Mouse (Mus musculus) forebrain, embryonic 11.5 days (tissue): ENCODE measurements around the gene Gm28308. TPM values are rescaled to one million over a fixed set of nuclear protein-coding genes. Genes with fewer than 3 reads are reported as not detected.

Experiments used
- ATAC-seq: fragments of 200-750 bp; cut with Nextera tagmentation; replicated peaks from 2 replicates; pipeline ENCODE4 v1.8.0; 2017; ENCODE audit warnings: moderate TSS enrichment; ENCODE audit not compliant: low FRiP score
- DNase-seq: peaks from one replicate; pipeline ENCODE4 v3.0.0-alpha.2; 2017; ENCODE audit warnings: low spot score
- H3K27ac ChIP-seq: fragments of 300-500 bp; sonication (generic); 2 replicates; pipeline ENCODE4 v1.5.1; 2014; ENCODE audit warnings: low read depth, low read length
- H3K27me3 ChIP-seq: fragments of 300-500 bp; sonication (generic); 2 replicates; pipeline ENCODE4 v1.6.1; 2014; ENCODE audit warnings: mild to moderate bottlenecking, low read length, mixed read lengths; ENCODE audit not compliant: control insufficient read depth, insufficient read depth
- H3K36me3 ChIP-seq: fragments of 300-500 bp; sonication (generic); 2 replicates; pipeline ENCODE4 v1.6.1; 2014; ENCODE audit warnings: mild to moderate bottlenecking, low read length, moderate library complexity, mixed read lengths; ENCODE audit not compliant: control insufficient read depth, insufficient read depth
- H3K4me1 ChIP-seq: fragments of 300-500 bp; sonication (generic); replicated peaks from 2 replicates; pipeline ENCODE4 v1.6.1; 2014; ENCODE audit warnings: low read length, mixed read lengths; ENCODE audit not compliant: control insufficient read depth, insufficient read depth
- H3K4me2 ChIP-seq: fragments of 300-500 bp; sonication (generic); 2 replicates; pipeline ENCODE4 v1.6.1; 2014; ENCODE audit warnings: low read depth, mild to moderate bottlenecking, low read length, moderate library complexity, mixed read lengths; ENCODE audit not compliant: severe bottlenecking
- H3K4me3 ChIP-seq: fragments of 300-500 bp; sonication (generic); 2 replicates; pipeline ENCODE4 v1.5.1; 2014; ENCODE audit warnings: low read depth, low read length
- H3K9ac ChIP-seq: fragments of 300-500 bp; sonication (generic); 2 replicates; pipeline ENCODE4 v1.6.1; 2014; ENCODE audit warnings: low read length
- H3K9me3 ChIP-seq: fragments of 300-500 bp; sonication (generic); 2 replicates; pipeline ENCODE4 v1.6.1; 2016; ENCODE audit warnings: low read length, mixed read lengths; ENCODE audit not compliant: control insufficient read depth
- WGBS: fragments of 180-500 bp; shearing (Covaris S2); extraction: QIAGEN DNeasy Blood & Tissue Kit; methylation state at CpG from one replicate; pipeline ENCODE4 v1.1.7; 2014; 5-methylcytosine and 5-hydroxymethylcytosine counted together
- polyA plus RNA-seq: library from polyadenylated mRNA; unstranded; fragments of >200 nt; fragmentation: Nextera tagmentation; extraction: Ambion mirVana; gene quantifications from 2 replicates; pipeline ENCODE4 v1.2.1, GENCODE M21; 2014

The Gm28308 gene
- polyA plus RNA-seq, 1 experiment from 2014 or later, result not detected

DNA sequence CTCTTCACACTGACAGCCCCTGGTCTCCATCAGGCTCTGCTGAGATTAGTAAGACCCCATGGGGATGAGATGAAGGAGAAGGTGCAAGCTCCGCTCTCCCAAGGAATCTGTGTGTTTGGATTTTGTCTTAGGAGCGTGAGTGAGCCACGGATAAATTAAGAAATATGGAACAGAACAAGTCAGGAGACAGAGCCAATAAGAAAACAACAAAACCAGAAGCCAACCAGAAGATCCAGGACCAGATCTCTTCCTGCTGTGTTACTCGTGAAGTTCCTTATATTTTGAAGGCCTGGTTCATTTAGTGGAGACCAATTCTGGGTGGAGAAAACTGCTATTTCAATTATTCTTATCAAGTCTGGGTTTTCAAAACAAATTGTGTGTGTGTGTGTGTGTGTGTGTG is 61.6 kb downstream of the Gm28308 start:
- no peaks in the 10 kb centered on the region for H3K4me1 ChIP-seq
- no peak for ATAC-seq
- H3K36me3 ChIP-seq, result no peaks in the 10 kb centered on the region
- DNase-seq, result no peak
- H3K9ac ChIP-seq, result no peak overlapping the region
- no peaks in the 10 kb centered on the region for H3K9me3 ChIP-seq
- H3K27me3 ChIP-seq, result peaks cover 83% of the 10 kb centered on the region
- H3K4me2 ChIP-seq, result no peak overlapping the region
- no peak overlapping the region for H3K4me3 ChIP-seq
- H3K27ac ChIP-seq, result no peak overlapping the region
- 4% methylated on average over 4 of the region's 4 CpGs for WGBS

GRCm38 (mm10) chr6:52150401-52150966 is 62.7 kb downstream of the Gm28308 start:
- 3% methylated on average over 16 of the region's 16 CpGs for WGBS

GRCm38 (mm10) chr6:52139115-52139514 is 74.0 kb downstream of the Gm28308 start:
- Histone ChIP-seq H3K9ac (no peak overlapping the region), H3K4me1 (0 out of 2 replicates have a peak, but pooled peaks cover 1% of the 10 kb centered on the region), H3K27ac (no peak overlapping the region), H3K27me3 (no peaks in the 10 kb centered on the region), H3K9me3 (no peaks in the 10 kb centered on the region), H3K4me2 (no peak overlapping the region), H3K4me3 (no peak overlapping the region), H3K36me3 (no peaks in the 10 kb centered on the region)
- ATAC-seq, result no peak
- DNase-seq, result no peak
- WGBS, result 89% methylated on average over 5 of the region's 5 CpGs

More at GRCm38 (mm10) chr6:52150401-52150966, 62.7 kb downstream of the Gm28308 start:
- Histone ChIP-seq H3K9ac (no peak overlapping the region), H3K4me3 (no peak overlapping the region), H3K9me3 (no peaks in the 10 kb centered on the region), H3K27ac (no peak overlapping the region), H3K36me3 (no peaks in the 10 kb centered on the region), H3K4me1 (no peaks in the 10 kb centered on the region), H3K4me2 (no peak overlapping the region), H3K27me3 (peaks cover 79% of the 10 kb centered on the region)
- ATAC-seq (no peak), DNase-seq (peak; percentile 57)

DNA sequence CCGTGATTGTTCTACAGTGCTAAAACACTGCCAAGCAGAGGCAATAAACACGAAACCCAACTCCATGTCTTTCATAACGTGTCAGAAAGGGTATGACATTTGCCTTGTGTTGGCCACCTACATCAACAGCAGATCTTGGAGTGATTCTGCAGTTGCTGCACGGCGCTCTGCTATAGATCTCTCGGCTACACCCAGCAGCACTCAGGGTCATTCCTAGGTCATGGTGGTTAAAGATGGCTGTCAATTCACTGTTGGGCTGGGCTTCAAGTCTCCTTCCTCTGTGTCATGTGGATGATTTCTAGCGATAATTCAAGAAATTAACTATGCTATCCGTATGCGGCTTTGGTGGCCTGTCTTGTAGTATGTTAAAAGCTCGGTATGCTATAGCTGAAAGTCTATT is 74.6 kb downstream of the Gm28308 start:
- Histone ChIP-seq H3K9me3 (no peaks in the 10 kb centered on the region), H3K9ac (no peak overlapping the region), H3K4me3 (no peak overlapping the region), H3K27ac (no peak overlapping the region), H3K36me3 (no peaks in the 10 kb centered on the region), H3K4me1 (0 out of 2 replicates have a peak, but pooled peaks cover 1% of the 10 kb centered on the region), H3K4me2 (no peak overlapping the region), H3K27me3 (no peaks in the 10 kb centered on the region)
- WGBS, result 78% methylated on average over 10 of the region's 10 CpGs
- ATAC-seq (no peak), DNase-seq (no peak)

DNA sequence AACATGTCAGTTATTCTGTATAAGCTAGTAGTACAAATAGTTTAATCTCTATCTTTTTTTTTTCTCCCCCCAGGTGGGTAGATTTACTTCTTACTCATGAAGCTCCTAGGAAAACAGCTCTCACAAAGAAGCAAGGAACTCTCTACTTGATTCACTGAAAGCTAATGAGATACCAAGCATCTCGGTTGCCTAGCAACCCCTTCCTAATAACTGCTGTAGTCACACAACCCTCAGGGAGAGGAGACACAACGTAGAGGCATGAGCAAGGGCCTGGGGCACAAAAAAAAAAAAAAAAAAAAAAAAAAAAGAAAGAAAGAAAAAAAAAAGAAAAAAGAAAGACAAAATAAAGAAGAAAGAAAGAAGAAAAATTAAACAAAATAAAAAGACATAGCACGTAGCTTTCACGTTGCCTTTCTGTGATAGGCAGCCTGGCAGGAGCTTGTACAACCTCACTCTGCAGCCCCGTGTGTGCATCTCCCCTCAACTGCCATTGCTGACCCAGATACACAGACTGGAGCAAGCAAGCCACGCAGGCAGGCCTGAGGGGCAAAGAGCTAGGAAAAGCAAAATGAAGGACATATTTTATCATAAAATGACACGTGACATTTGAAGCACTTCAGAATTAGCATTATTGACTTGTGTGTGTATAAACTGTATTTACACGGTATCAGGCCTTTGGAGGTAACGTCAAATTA is 75.2 kb downstream of the Gm28308 start:
- H3K36me3 ChIP-seq, result no peaks in the 10 kb centered on the region
- DNase-seq, result no peak
- 63% methylated on average over 9 of the region's 9 CpGs for WGBS

DNA sequence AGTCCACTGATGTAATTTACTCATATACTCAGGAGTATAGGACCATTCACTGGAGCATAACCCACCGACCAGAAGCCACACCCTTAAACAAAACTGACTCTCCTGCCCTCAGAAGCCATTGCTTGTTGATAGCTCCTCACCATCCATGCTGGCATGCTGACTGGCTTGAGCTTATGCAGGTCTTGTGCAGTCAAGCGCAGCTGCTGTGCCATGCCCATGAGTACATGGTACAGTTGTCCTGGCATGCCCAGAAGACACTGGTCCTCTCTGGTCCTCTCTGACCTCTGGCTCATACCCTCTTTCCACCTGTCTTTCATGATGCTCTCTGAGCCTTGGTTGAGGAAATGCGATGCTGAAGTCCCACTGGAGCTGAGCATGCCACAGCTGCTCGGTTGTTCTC is 89.5 kb downstream of the Gm28308 start:
- no peaks in the 10 kb centered on the region for H3K4me1 ChIP-seq
- H3K9ac ChIP-seq, result no peak overlapping the region; the same call in 1 of the 2 replicates
- no peak overlapping the region for H3K27ac ChIP-seq
- 82% methylated on average over 4 of the region's 4 CpGs for WGBS
- no peak for ATAC-seq
- no peak overlapping the region for H3K4me2 ChIP-seq
- H3K4me3 ChIP-seq, result no peak overlapping the region
- no peak for DNase-seq
- H3K27me3 ChIP-seq, result no peaks in the 10 kb centered on the region
- no peaks in the 10 kb centered on the region for H3K36me3 ChIP-seq
- no peaks in the 10 kb centered on the region for H3K9me3 ChIP-seq

More for the DNA sequence above, 75.2 kb downstream of the Gm28308 start:
- ATAC-seq, result no peak
- no peak overlapping the region for H3K9ac ChIP-seq
- H3K4me1 ChIP-seq, result 0 out of 2 replicates have a peak, but pooled peaks cover 1% of the 10 kb centered on the region
- no peaks in the 10 kb centered on the region for H3K9me3 ChIP-seq
- H3K4me2 ChIP-seq, result no peak overlapping the region
- no peaks in the 10 kb centered on the region for H3K27me3 ChIP-seq
- no peak overlapping the region for H3K4me3 ChIP-seq
- no peak overlapping the region for H3K27ac ChIP-seq

GRCm38 (mm10) chr6:52121173-52121572 is 92.0 kb downstream of the Gm28308 start:
- Histone ChIP-seq H3K36me3 (no peaks in the 10 kb centered on the region), H3K9me3 (no peaks in the 10 kb centered on the region), H3K4me2 (no peak overlapping the region), H3K9ac (no peak overlapping the region), H3K4me3 (no peak overlapping the region), H3K27ac (no peak overlapping the region), H3K27me3 (no peaks in the 10 kb centered on the region), H3K4me1 (no peaks in the 10 kb centered on the region)
- DNase-seq (no peak), ATAC-seq (no peak)
- 73% methylated on average over 3 of the region's 3 CpGs for WGBS

DNA sequence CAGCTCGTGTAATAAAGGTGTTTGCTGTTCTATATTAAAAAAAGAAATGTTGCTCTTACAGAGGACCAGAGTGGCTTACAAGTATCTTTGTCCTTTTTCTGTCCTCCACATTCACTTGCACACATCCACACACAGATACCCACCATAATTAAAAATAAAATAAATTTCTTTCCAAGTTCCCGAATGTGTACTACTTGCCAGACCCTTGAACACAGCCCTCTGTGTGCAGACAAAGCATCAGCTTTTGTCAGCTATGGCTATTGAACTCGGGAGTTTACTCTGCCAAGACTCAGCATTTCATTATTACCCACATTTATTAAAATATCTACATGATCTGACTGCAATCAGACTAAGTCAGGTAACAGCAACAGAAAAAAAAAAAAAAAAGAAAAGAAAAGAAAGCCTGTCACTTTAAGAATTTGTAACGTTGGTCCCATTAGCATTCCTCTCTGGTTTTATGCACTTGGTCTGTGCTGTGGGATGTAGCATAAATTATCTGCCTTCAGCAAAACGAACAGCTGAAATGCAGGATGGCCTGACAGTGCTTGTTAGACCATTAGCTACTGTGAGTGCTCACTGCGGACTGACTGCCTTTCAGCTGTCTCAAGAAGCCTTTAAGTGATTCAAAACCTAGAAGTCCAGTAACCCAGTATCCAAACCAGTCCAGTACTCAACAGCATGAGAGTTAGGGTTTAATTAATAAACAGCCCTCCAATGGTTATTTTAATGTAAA is 94.1 kb downstream of the Gm28308 start:
- Histone ChIP-seq H3K9ac (no peak overlapping the region), H3K9me3 (no peaks in the 10 kb centered on the region), H3K27me3 (no peaks in the 10 kb centered on the region), H3K4me2 (no peak overlapping the region), H3K4me1 (no peaks in the 10 kb centered on the region), H3K27ac (0 out of 2 replicates have a peak overlapping the region, but pooled peaks have one; percentile 50), H3K36me3 (no peaks in the 10 kb centered on the region), H3K4me3 (no peak overlapping the region)
- ATAC-seq (no peak), DNase-seq (no peak)
- WGBS, result 39% methylated on average over 6 of the region's 6 CpGs
